Mouse (Mus musculus) kidney, adult 2 months (tissue): ENCODE results near the gene Grb7. TPM values are rescaled to one million over a fixed set of nuclear protein-coding genes. Genes with fewer than 3 reads are reported as not detected.
A peak's percentile ranks its signal among the peaks of the same experiment; 100 is the strongest.

Experiments used
- DNase-seq: peaks from one replicate; pipeline ENCODE4 v3.0.0; 2021
- H3K27ac ChIP-seq: fragments of 200-500 bp; 2 replicates; pipeline ENCODE4 v1.5.1; 2012; ENCODE audit warnings: low read depth, low read length, control low read depth, inconsistent platforms; ENCODE audit not compliant: insufficient read depth
- H3K27me3 ChIP-seq: fragments of 200-500 bp; replicated peaks from 2 replicates; pipeline ENCODE4 v1.6.1; 2012; ENCODE audit warnings: mild to moderate bottlenecking, moderate library complexity, low read length, inconsistent platforms; ENCODE audit not compliant: control insufficient read depth, insufficient read depth
- H3K36me3 ChIP-seq: fragments of 200-500 bp; 2 replicates; pipeline ENCODE4 v1.6.1; 2012; ENCODE audit warnings: mild to moderate bottlenecking, moderate library complexity, low read length, inconsistent platforms; ENCODE audit not compliant: control insufficient read depth, insufficient read depth
- H3K4me1 ChIP-seq: fragments of 200-500 bp; 2 replicates; pipeline ENCODE4 v1.6.1; 2011; ENCODE audit warnings: low read length; ENCODE audit not compliant: control insufficient read depth, insufficient read depth
- H3K4me3 ChIP-seq: fragments of 200-500 bp; 2 replicates; pipeline ENCODE4 v1.5.1; 2011; ENCODE audit warnings: mild to moderate bottlenecking, low read depth, low read length, control low read depth; ENCODE audit not compliant: insufficient read depth
- CTCF ChIP-seq: fragments of 200-500 bp; conservative IDR thresholded peaks from 2 replicates; pipeline ENCODE4 v1.5.1; 2011; ENCODE audit warnings: low read depth, mild to moderate bottlenecking, control low read depth, low read length, moderate library complexity, mixed read lengths; ENCODE audit not compliant: insufficient read depth, insufficient read length
- POLR2A ChIP-seq: fragments of 200-500 bp; IDR thresholded peaks from one replicate; pipeline ENCODE4 v1.6.1; 2011; ENCODE audit warnings: low read depth, low read length, control low read depth
- WGBS: fragments of 180-500 bp; shearing (Covaris S2); methylation state at CpG from one replicate; pipeline ENCODE4 v1.1.7; 2018; 5-methylcytosine and 5-hydroxymethylcytosine counted together
- polyA plus RNA-seq: library from polyadenylated mRNA; depleted of rRNA; stranded (reverse); fragments of >200 nt; gene quantifications from 2 replicates; pipeline ENCODE4 v1.2.3, GENCODE M21; 2012

The Grb7 gene
- polyA plus RNA-seq, 1 experiment: 143 TPM

GRCm38 (mm10) chr11:98412273-98412796 lies 33.9 kb upstream of the Grb7 start, which contains the start of gene Erbb2:
Gene Erbb2, plus strand, starts transcription at chr11:98412470.
- TF ChIP-seq POLR2A (peak; percentile 44), CTCF (no peak)
- peak; percentile 90 for DNase-seq
- Histone ChIP-seq H3K27ac (peak within 1 kb of the TSS; percentile 93), H3K4me1 (peaks cover 30% of the 10 kb centered on the region), H3K27me3 (no peaks in the 10 kb centered on the region), H3K36me3 (no peaks in the 10 kb centered on the region), H3K4me3 (peak within 1 kb of the TSS; percentile 89)
- under 1% methylated on average over 44 of the region's 49 CpGs for WGBS

- Histone ChIP-seq H3K4me1 (peaks cover 34% of the 10 kb centered on the region), H3K27ac (peak overlapping the region; percentile 93), H3K4me3 (peak overlapping the region; percentile 89), H3K36me3 (no peaks in the 10 kb centered on the region), H3K27me3 (no peaks in the 10 kb centered on the region)
- peak; percentile 41 for DNase-seq
- WGBS: under 1% methylated on average over 40 of the region's 40 CpGs
- TF ChIP-seq CTCF: no peak
- no peak for TF ChIP-seq POLR2A
Observed at GRCm38 (mm10) chr11:98412797-98413301, 33.3 kb upstream of the Grb7 start.

GRCm38 (mm10) chr11:98413731-98414130 lies 32.5 kb upstream of the Grb7 start:
- H3K27ac ChIP-seq: 0 out of 2 replicates have a peak overlapping the region, but pooled peaks have one; percentile 13
- no peaks in the 10 kb centered on the region for H3K27me3 ChIP-seq
- H3K4me1 ChIP-seq: peaks cover 41% of the 10 kb centered on the region
- TF ChIP-seq POLR2A (no peak), CTCF (no peak)
- peak overlapping the region; percentile 89 for H3K4me3 ChIP-seq
- DNase-seq: peak; percentile 43
- WGBS: 8% methylated on average over 7 of the region's 7 CpGs
- no peaks in the 10 kb centered on the region for H3K36me3 ChIP-seq

- H3K4me1 ChIP-seq: peaks cover 46% of the 10 kb centered on the region
- DNase-seq: peak; percentile 63
- H3K4me3 ChIP-seq: peak overlapping the region; percentile 89; the same call in 1 of the 2 replicates
- no peaks in the 10 kb centered on the region for H3K27me3 ChIP-seq
- TF ChIP-seq POLR2A (no peak), CTCF (no peak)
- H3K27ac ChIP-seq: no peak overlapping the region
- H3K36me3 ChIP-seq: no peaks in the 10 kb centered on the region
- 27% methylated on average over 2 of the region's 2 CpGs for WGBS
Observed at GRCm38 (mm10) chr11:98414162-98414561, 32.0 kb upstream of the Grb7 start.

DNA sequence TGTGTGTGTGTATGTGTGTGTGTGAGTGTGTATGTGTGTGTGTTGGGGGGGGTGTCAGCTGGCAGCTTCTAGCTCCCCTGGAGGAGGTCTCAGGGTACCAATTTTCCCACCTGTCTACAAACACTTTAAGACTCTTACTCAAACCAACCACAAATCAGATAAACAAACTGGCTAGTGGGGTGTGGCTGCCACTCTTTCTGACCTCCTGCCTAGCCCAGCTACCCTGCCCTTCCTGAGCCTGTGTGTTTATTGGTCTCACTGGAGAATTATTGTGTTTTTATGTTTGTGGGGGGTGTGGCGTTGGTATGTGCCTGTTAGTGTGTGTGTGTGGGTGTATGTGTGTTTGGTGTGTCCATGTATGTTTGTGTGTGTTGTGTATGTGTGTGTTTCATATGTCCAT lies 29.1 kb upstream of the Grb7 start:
- 74% methylated on average over 1 of the region's 1 CpGs for WGBS
- H3K27me3 ChIP-seq: no peaks in the 10 kb centered on the region
- no peak overlapping the region for H3K27ac ChIP-seq
- TF ChIP-seq POLR2A (no peak), CTCF (no peak)
- H3K4me1 ChIP-seq: peaks cover 44% of the 10 kb centered on the region
- no peak overlapping the region for H3K4me3 ChIP-seq
- peaks cover 2% of the 10 kb centered on the region; the same call in 1 of the 2 replicates for H3K36me3 ChIP-seq
- DNase-seq: no peak

DNA sequence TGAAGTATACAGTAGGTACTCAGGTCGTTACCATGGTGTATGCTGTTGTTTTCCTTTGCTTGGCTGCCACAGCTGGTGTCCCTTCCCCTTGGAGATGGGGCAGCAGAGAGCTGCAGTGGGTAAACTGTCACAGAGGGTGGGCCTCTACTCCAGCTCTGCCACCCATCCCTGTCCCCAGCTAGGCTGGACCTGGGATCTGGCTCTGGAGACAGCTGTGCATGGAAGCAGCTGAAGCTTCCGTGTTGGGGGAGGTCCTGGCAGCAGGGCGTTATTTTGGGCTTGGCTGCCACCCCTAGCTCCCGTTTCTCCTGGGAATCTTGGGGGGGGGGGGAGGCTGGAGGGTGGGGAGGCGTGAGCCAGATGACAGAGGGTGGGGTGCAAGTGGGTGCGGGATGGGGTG lies 27.9 kb upstream of the Grb7 start:
- H3K27ac ChIP-seq: peak overlapping the region; percentile 32; the same call in 1 of the 2 replicates
- DNase-seq: no peak
- no peaks in the 10 kb centered on the region for H3K27me3 ChIP-seq
- H3K4me1 ChIP-seq: peaks cover 44% of the 10 kb centered on the region
- WGBS: 40% methylated on average over 4 of the region's 6 CpGs
- no peak overlapping the region for H3K4me3 ChIP-seq
- H3K36me3 ChIP-seq: peaks cover 2% of the 10 kb centered on the region; the same call in 1 of the 2 replicates
- no peak for TF ChIP-seq POLR2A
- no peak for TF ChIP-seq CTCF

DNA sequence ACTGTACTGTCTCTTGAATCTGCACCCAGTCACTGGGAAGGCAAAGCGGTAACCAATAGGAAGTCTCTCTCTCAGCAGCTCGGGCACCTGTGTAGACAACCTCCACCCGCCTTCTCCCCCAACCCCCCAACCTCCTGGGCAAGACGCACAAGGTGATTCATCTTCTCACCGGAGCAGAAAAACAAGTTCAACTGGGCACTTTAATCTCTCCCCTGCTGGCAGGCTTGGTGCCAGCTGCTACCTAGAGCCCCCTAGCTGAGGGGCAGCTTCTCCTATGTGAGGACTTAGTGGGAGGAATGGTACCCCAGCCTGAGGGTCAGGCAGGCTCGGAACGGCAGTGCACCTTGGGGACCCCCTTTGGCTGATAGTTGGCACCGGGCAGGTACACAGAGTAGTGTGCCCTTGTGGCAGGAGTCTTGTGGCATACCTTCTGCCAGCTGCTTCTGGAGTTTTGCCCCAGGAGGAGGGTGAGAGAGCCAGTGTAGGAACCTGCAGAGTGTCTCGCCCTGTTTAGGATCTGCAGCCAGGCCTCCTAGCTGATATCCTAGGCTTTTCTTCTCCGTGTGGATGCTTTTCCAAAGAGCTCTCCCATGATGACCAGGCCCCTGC lies 27.2 kb upstream of the Grb7 start:
- no peak overlapping the region for H3K4me3 ChIP-seq
- H3K27ac ChIP-seq: peak overlapping the region; percentile 81
- no peaks in the 10 kb centered on the region for H3K27me3 ChIP-seq
- no peak for TF ChIP-seq POLR2A
- no peak for TF ChIP-seq CTCF
- peak; percentile 87 for DNase-seq
- peaks cover 42% of the 10 kb centered on the region for H3K4me1 ChIP-seq
- WGBS: 35% methylated on average over 10 of the region's 10 CpGs
- H3K36me3 ChIP-seq: peaks cover 2% of the 10 kb centered on the region; the same call in 1 of the 2 replicates
